In the genomic region with DNA sequence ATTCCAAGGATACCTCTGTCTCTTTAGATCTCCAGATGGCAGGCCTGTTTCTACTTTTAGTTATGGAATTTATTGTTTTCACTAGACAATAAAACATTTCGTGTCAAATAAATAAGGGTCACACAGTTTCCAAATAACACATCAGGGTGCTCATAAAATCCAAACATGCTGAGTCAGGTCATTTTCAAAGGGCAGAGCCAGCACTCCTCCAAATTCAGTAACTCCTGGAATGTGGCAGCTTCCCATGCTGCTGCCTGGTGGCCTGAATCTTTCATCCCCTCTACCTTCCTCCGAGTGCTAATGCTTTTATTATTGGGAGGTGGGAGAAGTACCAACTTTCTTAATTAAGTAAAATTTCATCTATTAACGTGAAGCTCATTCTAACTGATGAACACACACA, we compare ENCODE assay signal across 24 mouse cellular contexts. TPM values are rescaled to one million over a fixed set of nuclear protein-coding genes. Genes with fewer than 3 reads are reported as not detected.
DNase-seq lines count a peak whose midpoint lies in the region; ATAC-seq and TF ChIP-seq lines count a peak whose summit lies in the region.
"Had no signal": no experiment of that assay in that cellular context is flagged by ENCODE, and none has a peak within 500 bp of the region (broad histone marks: within the 10 kb centered on the region; RNA-seq: fewer than 3 reads in every experiment).

No protein-coding gene starts in this region.

- H3K4me2 ChIP-seq in kidney, postnatal 0 days (ENCODE audit: low read length): no peak overlapping the region
- H3K4me2 ChIP-seq in intestine, embryonic 15.5 days (replicated peaks): no peak overlapping the region
- H3K4me2 ChIP-seq: embryonic facial prominence, embryonic 15.5 days; heart, embryonic 12.5 days; hindbrain, embryonic 14.5 days had no signal

- H3K36me3 ChIP-seq in kidney, postnatal 0 days (ENCODE audit: insufficient read depth, low read length): no peaks in the 10 kb centered on the region
- H3K36me3 ChIP-seq in intestine, embryonic 15.5 days: no peaks in the 10 kb centered on the region
- H3K36me3 ChIP-seq: embryonic facial prominence, embryonic 15.5 days; forebrain, embryonic 10.5 days; heart, embryonic 12.5 days; hindbrain, embryonic 10.5 days had no signal

- no peak overlapping the region for H3K27ac ChIP-seq in kidney, postnatal 0 days
- H3K27ac ChIP-seq in intestine, embryonic 15.5 days: no peak overlapping the region
- H3K27ac ChIP-seq: embryonic facial prominence, embryonic 15.5 days; forebrain, embryonic 10.5 days; gastrocnemius, adult 2 months; hindbrain, embryonic 10.5 days; hindbrain, embryonic 14.5 days had no signal

- no peaks in the 10 kb centered on the region for H3K27me3 ChIP-seq in kidney, postnatal 0 days (ENCODE audit: insufficient read depth, low read length)
- H3K27me3 ChIP-seq in intestine, embryonic 15.5 days (replicated peaks): no peaks in the 10 kb centered on the region
- H3K27me3 ChIP-seq: embryonic facial prominence, embryonic 15.5 days; heart, embryonic 12.5 days had no signal

- WGBS in kidney, postnatal 0 days: 39% methylated on average over 3 of the region's 3 CpGs
- WGBS in intestine, embryonic 15.5 days: 44% methylated on average over 3 of the region's 3 CpGs

- no peak overlapping the region for H3K9ac ChIP-seq in kidney, postnatal 0 days (ENCODE audit: low read depth, low read length)
- H3K9ac ChIP-seq in intestine, embryonic 15.5 days: no peak overlapping the region
- H3K9ac ChIP-seq: embryonic facial prominence, embryonic 15.5 days; heart, embryonic 12.5 days; hindbrain, embryonic 14.5 days had no signal

- H3K4me1 ChIP-seq in kidney, postnatal 0 days (replicated peaks; ENCODE audit: insufficient read depth, low read length): no peaks in the 10 kb centered on the region
- 0 out of 2 replicates have a peak, but pooled peaks cover 5% of the 10 kb centered on the region for H3K4me1 ChIP-seq in intestine, embryonic 15.5 days (replicated peaks)
- H3K4me1 ChIP-seq: hindbrain, embryonic 10.5 days had no signal

- no peaks in the 10 kb centered on the region for H3K9me3 ChIP-seq in kidney, postnatal 0 days (replicated peaks; ENCODE audit: low read length)
- no peaks in the 10 kb centered on the region for H3K9me3 ChIP-seq in intestine, embryonic 15.5 days
- H3K9me3 ChIP-seq: embryonic facial prominence, embryonic 15.5 days; forebrain, embryonic 10.5 days; heart, embryonic 12.5 days; hindbrain, embryonic 10.5 days had no signal

- no peak for TF ChIP-seq CTCF in kidney, postnatal 0 days (IDR thresholded peaks at IDR 0.05; ENCODE audit: low read depth)

- no peak overlapping the region for H3K4me3 ChIP-seq in kidney, postnatal 0 days (replicated peaks; ENCODE audit: low read depth, low read length)
- H3K4me3 ChIP-seq in intestine, embryonic 15.5 days (replicated peaks): no peak overlapping the region
- H3K4me3 ChIP-seq: embryonic facial prominence, embryonic 15.5 days; erythroblast, embryonic 14.5 days; forebrain, embryonic 10.5 days; gastrocnemius, adult 2 months; heart, embryonic 12.5 days; hindbrain, embryonic 10.5 days had no signal

- peak; percentile 25 for DNase-seq in embryo, embryonic 10 days (ENCODE audit: low spot score)
- DNase-seq in embryo, embryonic 11 days: no peak
- peak; percentile 18 for DNase-seq in kidney, postnatal 0 days (ENCODE audit: low spot score)
- DNase-seq in kidney, postnatal 36 days: no peak
- peak; percentile 31 for DNase-seq in hindlimb bud, embryonic 11.5 days (ENCODE audit: extremely low spot score, low read depth, low spot score)
- no peak for DNase-seq in gastrocnemius, adult 18-20 months (ENCODE audit: low spot score)
- DNase-seq: adrenal gland, adult 8-10 months; adrenal gland, postnatal 36 days; B cell, adult 2 months; cerebellum, adult 2 months; cerebellum, postnatal 14 days; gastrocnemius, adult 2 months; gastrocnemius, postnatal 25 days had no signal

- ATAC-seq in kidney, postnatal 0 days (replicated peaks; ENCODE audit: low FRiP score, low read depth): no peak
- ATAC-seq in intestine, embryonic 15.5 days: no peak
- ATAC-seq: CD4-positive, CD25-positive, alpha-beta regulatory T cell, adult 4 months; forebrain, embryonic 14.5 days; intestine, postnatal 0 days had no signal

RNA-seq across cellular contexts. Expression of gene Edn1, which starts 59.1 kb away (rescaled TPM):
- polyA plus RNA-seq in kidney, postnatal 0 days (2015; fragmentation: Nextera tagmentation; extraction: Ambion mirVana): 4.3 and 4.5 TPM in 2 replicates
- 5.4 and 6.9 TPM in 2 replicates for polyA plus RNA-seq in intestine, embryonic 15.5 days (2015; fragmentation: Nextera tagmentation; extraction: Ambion mirVana)
- 1 to 10 TPM; 1.4 to 1.8 TPM for total RNA-seq in gastrocnemius, adult 18-20 months (2021)
- total RNA-seq: granulocyte monocyte progenitor cell, adult 5-6 weeks had no signal
- polyA plus RNA-seq: CD4-positive, CD25-positive, alpha-beta regulatory T cell, adult 4 months; erythroblast, embryonic 14.5 days had no signal

Comparison
In these comparisons a context has a peak if more than half of its experiments do, and no peak if none do; other contexts are left out.
1. DNase-seq: peak in embryo, embryonic 10 days (single experiment), kidney, postnatal 0 days (single experiment) and hindlimb bud, embryonic 11.5 days (single experiment); none in embryo, embryonic 11 days (single experiment), kidney, postnatal 36 days (0 of 2) and gastrocnemius, adult 18-20 months (single experiment).